Mouse (Mus musculus): ENCODE results near the gene Bco2.

GRCm38 (mm10) chr9:50500974-50501501 lies 53.9 kb downstream of the Bco2 start:
- TF ChIP-seq CTCF (IDR thresholded peaks at IDR 0.05; ENCODE audit: insufficient read depth, low read length), result no peak
- no peak for TF ChIP-seq POLR2A (IDR thresholded peaks at IDR 0.05; ENCODE audit: borderline replicate concordance, extremely low read depth, low read depth, low read length)
